Mouse (Mus musculus) midbrain, embryonic 11.5 days (tissue): ENCODE results near the gene Nkx2-4. TPM values are rescaled to one million over a fixed set of nuclear protein-coding genes. Genes with fewer than 3 reads are reported as not detected.

ENCODE experiments used
- ATAC-seq: fragments of 200-750 bp; cut with Nextera tagmentation; 2 replicates; pipeline ENCODE4 v1.8.0; 2017; ENCODE audit warnings: moderate TSS enrichment, moderate library complexity; ENCODE audit not compliant: low FRiP score
- DNase-seq: peaks from one replicate; pipeline ENCODE4 v3.0.0; 2015; ENCODE audit warnings: low spot score; ENCODE audit errors: missing footprints
- H3K27ac ChIP-seq: fragments of 300-500 bp; sonication (generic); 2 replicates; pipeline ENCODE4 v1.5.1; 2014; ENCODE audit warnings: low read depth, low read length
- H3K27me3 ChIP-seq: fragments of 300-500 bp; sonication (generic); 2 replicates; pipeline ENCODE4 v1.6.1; 2014; ENCODE audit warnings: mild to moderate bottlenecking, low read length, moderate library complexity, mixed read lengths; ENCODE audit not compliant: control insufficient read depth, insufficient read depth
- H3K36me3 ChIP-seq: fragments of 300-500 bp; sonication (generic); 2 replicates; pipeline ENCODE4 v1.6.1; 2014; ENCODE audit warnings: mild to moderate bottlenecking, low read length, moderate library complexity, mixed read lengths; ENCODE audit not compliant: control insufficient read depth, insufficient read depth
- H3K4me1 ChIP-seq: fragments of 300-500 bp; sonication (generic); 2 replicates; pipeline ENCODE4 v1.6.1; 2014; ENCODE audit warnings: low read length; ENCODE audit not compliant: control insufficient read depth, insufficient read depth
- H3K4me2 ChIP-seq: fragments of 300-500 bp; sonication (generic); 2 replicates; pipeline ENCODE4 v1.6.1; 2014; ENCODE audit warnings: mild to moderate bottlenecking, moderate library complexity
- H3K4me3 ChIP-seq: fragments of 300-500 bp; sonication (generic); 2 replicates; pipeline ENCODE4 v1.5.1; 2014; ENCODE audit warnings: low read depth, low read length
- H3K9ac ChIP-seq: fragments of 300-500 bp; sonication (generic); 2 replicates; pipeline ENCODE4 v1.6.1; 2014; ENCODE audit warnings: low read length
- H3K9me3 ChIP-seq: fragments of 300-500 bp; sonication (generic); 2 replicates; pipeline ENCODE4 v1.6.1; 2016; ENCODE audit warnings: low read length; ENCODE audit not compliant: control insufficient read depth
- WGBS: fragments of 180-500 bp; shearing (Covaris S2); extraction: QIAGEN DNeasy Blood & Tissue Kit; methylation state at CpG from one replicate; pipeline ENCODE4 v1.1.7; 2014; 5-methylcytosine and 5-hydroxymethylcytosine counted together
- polyA plus RNA-seq: library from polyadenylated mRNA; unstranded; fragments of >200 nt; fragmentation: Nextera tagmentation; extraction: Ambion mirVana; gene quantifications from 2 replicates; pipeline ENCODE4 v1.2.1, GENCODE M21; 2014

Gene Nkx2-4
- polyA plus RNA-seq, 1 experiment from 2014 or later = 4.3 TPM

GRCm38 (mm10) chr2:147074399-147074798 is 10.8 kb downstream of the Nkx2-4 start:
- no peaks in the 10 kb centered on the region for H3K27me3 ChIP-seq
- H3K9me3 ChIP-seq = no peaks in the 10 kb centered on the region
- no peak for ATAC-seq
- no peak overlapping the region for H3K4me3 ChIP-seq
- 93% methylated on average over 4 of the region's 4 CpGs for WGBS
- DNase-seq = no peak
- H3K36me3 ChIP-seq = peaks cover 2% of the 10 kb centered on the region; the same call in 1 of the 2 replicates
- H3K4me1 ChIP-seq = no peaks in the 10 kb centered on the region
- H3K9ac ChIP-seq = no peak overlapping the region
- no peak overlapping the region for H3K4me2 ChIP-seq
- no peak overlapping the region for H3K27ac ChIP-seq

GRCm38 (mm10) chr2:147073962-147074361 is 11.3 kb downstream of the Nkx2-4 start:
- no peaks in the 10 kb centered on the region for H3K27me3 ChIP-seq
- no peaks in the 10 kb centered on the region for H3K9me3 ChIP-seq
- H3K9ac ChIP-seq = no peak overlapping the region
- peaks cover 2% of the 10 kb centered on the region; the same call in 1 of the 2 replicates for H3K36me3 ChIP-seq
- DNase-seq (no peak), ATAC-seq (no peak)
- WGBS = 81% methylated on average over 2 of the region's 2 CpGs
- H3K4me2 ChIP-seq = no peak overlapping the region
- H3K27ac ChIP-seq = no peak overlapping the region
- H3K4me3 ChIP-seq = no peak overlapping the region
- H3K4me1 ChIP-seq = no peaks in the 10 kb centered on the region

- H3K36me3 ChIP-seq = 0 out of 2 replicates have a peak, but pooled peaks cover 2% of the 10 kb centered on the region
- DNase-seq (no peak), ATAC-seq (no peak)
- no peaks in the 10 kb centered on the region for H3K9me3 ChIP-seq
- no peaks in the 10 kb centered on the region for H3K4me1 ChIP-seq
- no peak overlapping the region for H3K9ac ChIP-seq
- no peaks in the 10 kb centered on the region for H3K27me3 ChIP-seq
- no peak overlapping the region for H3K4me3 ChIP-seq
- no peak overlapping the region for H3K27ac ChIP-seq
- 97% methylated on average over 1 of the region's 1 CpGs for WGBS
- H3K4me2 ChIP-seq = no peak overlapping the region
Observed at GRCm38 (mm10) chr2:147070305-147070704, 14.9 kb downstream of the Nkx2-4 start.

GRCm38 (mm10) chr2:147069077-147069476 is 16.2 kb downstream of the Nkx2-4 start:
- no peak overlapping the region for H3K27ac ChIP-seq
- 29% methylated on average over 1 of the region's 1 CpGs for WGBS
- H3K9me3 ChIP-seq = no peaks in the 10 kb centered on the region
- H3K9ac ChIP-seq = no peak overlapping the region
- no peak overlapping the region for H3K4me3 ChIP-seq
- H3K4me2 ChIP-seq = no peak overlapping the region
- H3K4me1 ChIP-seq = no peaks in the 10 kb centered on the region
- H3K27me3 ChIP-seq = no peaks in the 10 kb centered on the region
- H3K36me3 ChIP-seq = no peaks in the 10 kb centered on the region
- DNase-seq = no peak
- ATAC-seq = peak; percentile 33; the same call in 1 of the 2 replicates

GRCm38 (mm10) chr2:147067480-147068246 is 17.6 kb downstream of the Nkx2-4 start:
- WGBS = 97% methylated on average over 1 of the region's 1 CpGs
- no peak for DNase-seq

GRCm38 (mm10) chr2:147053229-147053892 is 31.9 kb downstream of the Nkx2-4 start:
- no peak overlapping the region for H3K4me2 ChIP-seq
- H3K9ac ChIP-seq = no peak overlapping the region
- DNase-seq (no peak), ATAC-seq (no peak)
- H3K27me3 ChIP-seq = no peaks in the 10 kb centered on the region
- peaks cover 12% of the 10 kb centered on the region; the same call in 1 of the 2 replicates for H3K36me3 ChIP-seq
- H3K27ac ChIP-seq = no peak overlapping the region
- 88% methylated on average over 2 of the region's 2 CpGs for WGBS
- H3K4me3 ChIP-seq = no peak overlapping the region
- H3K4me1 ChIP-seq = no peaks in the 10 kb centered on the region
- H3K9me3 ChIP-seq = no peaks in the 10 kb centered on the region

More at GRCm38 (mm10) chr2:147067480-147068246, 17.6 kb downstream of the Nkx2-4 start:
- Histone ChIP-seq H3K27me3 (no peaks in the 10 kb centered on the region), H3K9me3 (no peaks in the 10 kb centered on the region), H3K36me3 (no peaks in the 10 kb centered on the region), H3K4me1 (no peaks in the 10 kb centered on the region), H3K27ac (no peak overlapping the region), H3K9ac (no peak overlapping the region), H3K4me2 (no peak overlapping the region), H3K4me3 (no peak overlapping the region)
- no peak for ATAC-seq

GRCm38 (mm10) chr2:147047051-147047450 is 38.2 kb downstream of the Nkx2-4 start:
- peak; percentile 44 for DNase-seq
- Histone ChIP-seq H3K4me2 (no peak overlapping the region), H3K4me1 (no peaks in the 10 kb centered on the region), H3K4me3 (no peak overlapping the region), H3K27me3 (no peaks in the 10 kb centered on the region), H3K36me3 (no peaks in the 10 kb centered on the region; the same call in none of the 2 replicates), H3K27ac (no peak overlapping the region), H3K9ac (no peak overlapping the region), H3K9me3 (no peaks in the 10 kb centered on the region)
- no peak for ATAC-seq
- 96% methylated on average over 3 of the region's 3 CpGs for WGBS

GRCm38 (mm10) chr2:147035864-147036263 is 49.4 kb downstream of the Nkx2-4 start:
- H3K4me3 ChIP-seq = no peak overlapping the region
- DNase-seq = no peak
- no peak overlapping the region for H3K4me2 ChIP-seq
- H3K9ac ChIP-seq = no peak overlapping the region
- H3K27ac ChIP-seq = no peak overlapping the region
- 98% methylated on average over 2 of the region's 2 CpGs for WGBS
- H3K27me3 ChIP-seq = no peaks in the 10 kb centered on the region
- no peak for ATAC-seq
- no peaks in the 10 kb centered on the region for H3K4me1 ChIP-seq
- H3K36me3 ChIP-seq = peaks cover 10% of the 10 kb centered on the region
- no peaks in the 10 kb centered on the region for H3K9me3 ChIP-seq
